Mouse (Mus musculus): ENCODE results near the gene Hmgn1. TPM values are rescaled to one million over a fixed set of nuclear protein-coding genes. Genes with fewer than 3 reads are reported as not detected.

The Hmgn1 gene
- total RNA-seq, 2 experiments from 2014 or later: 51.1 to 53.5 TPM

GRCm38 (mm10) chr16:96081742-96082241 is 45.7 kb downstream of the Hmgn1 start:
- intact Hi-C loops (cut with DNase I): loop anchor here (5.0 kb wide), 2 partner anchors 46 to 66 kb away; partner anchors contain the start of genes Hmgn1 and Wrb
- DNase-seq: no peak

- DNase-seq: peak; percentile 91 to 92
- intact Hi-C loops (cut with DNase I): loop anchor here (5.0 kb wide), 2 partner anchors 46 to 66 kb away; partner anchors contain the start of genes Hmgn1 and Wrb
Measured at GRCm38 (mm10) chr16:96081331-96081730, 46.2 kb downstream of the Hmgn1 start.

GRCm38 (mm10) chr16:96080524-96080923 is 47.0 kb downstream of the Hmgn1 start:
- intact Hi-C loops (cut with DNase I): loop anchor here (5.0 kb wide), 2 partner anchors 47 to 67 kb away; partner anchors contain the start of genes Hmgn1 and Wrb
- DNase-seq: no peak

Other genes starting within 250 kb of the Hmgn1 start
- 10 to 100 TPM; 21.5 to 24.4 TPM for gene Psmg1, start 136.8 kb downstream of the Hmgn1 start, total RNA-seq (2021)
- 10 to 100 TPM; 93.1 to 93.7 TPM for gene Brwd1, start 45.2 kb downstream of the Hmgn1 start, total RNA-seq (2021)
- 10 to 100 TPM; 12.6 to 14.4 TPM for gene Wrb, start 17.7 kb upstream of the Hmgn1 start, total RNA-seq (2021)
- gene Lca5l, start 64.5 kb upstream of the Hmgn1 start, total RNA-seq (2021): under 1 TPM; 0.71 to 0.91 TPM
- gene Sh3bgr, start 72.7 kb upstream of the Hmgn1 start, total RNA-seq (2021): 100 to 1,000 TPM; 569 to 662 TPM
- gene B3galt5, start 108.1 kb upstream of the Hmgn1 start, total RNA-seq (2021): under 1 TPM in 1 of 2 experiments, not detected in 1; 0.10 TPM

All from heart, postnatal 14 days (tissue).